Mouse (Mus musculus) lung, adult 2 months (tissue): Measurements from ENCODE around the gene Tank. TPM values are rescaled to one million over a fixed set of nuclear protein-coding genes. Genes with fewer than 3 reads are reported as not detected.

Source experiments
- DNase-seq: peaks from one replicate; pipeline ENCODE4 v3.0.0; 2022
- H3K4me1 ChIP-seq: fragments of 200-500 bp; 2 replicates; pipeline ENCODE4 v1.6.1; 2011; ENCODE audit warnings: low read length; ENCODE audit not compliant: control insufficient read depth, insufficient read depth
- H3K4me3 ChIP-seq: fragments of 200-500 bp; replicated peaks from 2 replicates; pipeline ENCODE3; 2011; ENCODE audit warnings: low read depth, mild to moderate bottlenecking, control low read depth, low read length; ENCODE audit errors: extremely low read depth
- CTCF ChIP-seq: fragments of 200-500 bp; IDR thresholded peaks from 2 replicates; pipeline ENCODE4 v1.5.1; 2011; ENCODE audit warnings: mild to moderate bottlenecking, low read length, control low read depth; ENCODE audit not compliant: insufficient read depth
- POLR2A ChIP-seq: fragments of 200-500 bp; IDR thresholded peaks from 2 replicates; pipeline ENCODE4 v1.6.1; 2011; ENCODE audit warnings: low read depth, mild to moderate bottlenecking, control low read depth, low read length, borderline replicate concordance; ENCODE audit errors: extremely low read depth
- WGBS: fragments of 180-500 bp; shearing (Covaris S2); methylation state at CpG from one replicate; pipeline ENCODE4 v1.1.7; 2018; 5-methylcytosine and 5-hydroxymethylcytosine counted together
- polyA plus RNA-seq: library from polyadenylated mRNA; depleted of rRNA; stranded (reverse); fragments of >200 nt; gene quantifications from 2 replicates; pipeline ENCODE4 v1.2.3, GENCODE M21; 2012

Tank gene
- polyA plus RNA-seq, 1 experiment: 7.1 TPM

DNA sequence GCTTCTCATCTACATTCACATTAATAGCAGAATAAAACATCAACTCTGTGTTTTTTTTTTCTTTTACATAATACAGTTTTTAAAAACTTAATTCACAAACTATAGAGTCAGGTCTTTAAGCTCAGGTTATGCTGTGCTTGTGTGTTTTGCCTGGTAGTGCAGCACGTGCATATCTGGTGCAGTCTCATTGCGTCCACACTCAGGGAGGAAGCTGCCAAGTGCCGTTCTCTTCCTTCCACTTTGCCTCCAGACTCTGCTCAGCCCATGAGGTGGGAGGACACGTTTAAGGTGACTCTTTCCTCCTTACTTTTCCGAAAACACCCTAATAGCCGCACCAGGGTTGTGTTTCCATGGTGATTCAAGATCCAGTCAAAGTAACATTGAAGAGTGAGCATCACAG, 59.8 kb downstream of the Tank start:
- WGBS: 68% methylated on average over 6 of the region's 6 CpGs
- TF ChIP-seq CTCF (no peak), POLR2A (no peak)
- DNase-seq: no peak

DNA sequence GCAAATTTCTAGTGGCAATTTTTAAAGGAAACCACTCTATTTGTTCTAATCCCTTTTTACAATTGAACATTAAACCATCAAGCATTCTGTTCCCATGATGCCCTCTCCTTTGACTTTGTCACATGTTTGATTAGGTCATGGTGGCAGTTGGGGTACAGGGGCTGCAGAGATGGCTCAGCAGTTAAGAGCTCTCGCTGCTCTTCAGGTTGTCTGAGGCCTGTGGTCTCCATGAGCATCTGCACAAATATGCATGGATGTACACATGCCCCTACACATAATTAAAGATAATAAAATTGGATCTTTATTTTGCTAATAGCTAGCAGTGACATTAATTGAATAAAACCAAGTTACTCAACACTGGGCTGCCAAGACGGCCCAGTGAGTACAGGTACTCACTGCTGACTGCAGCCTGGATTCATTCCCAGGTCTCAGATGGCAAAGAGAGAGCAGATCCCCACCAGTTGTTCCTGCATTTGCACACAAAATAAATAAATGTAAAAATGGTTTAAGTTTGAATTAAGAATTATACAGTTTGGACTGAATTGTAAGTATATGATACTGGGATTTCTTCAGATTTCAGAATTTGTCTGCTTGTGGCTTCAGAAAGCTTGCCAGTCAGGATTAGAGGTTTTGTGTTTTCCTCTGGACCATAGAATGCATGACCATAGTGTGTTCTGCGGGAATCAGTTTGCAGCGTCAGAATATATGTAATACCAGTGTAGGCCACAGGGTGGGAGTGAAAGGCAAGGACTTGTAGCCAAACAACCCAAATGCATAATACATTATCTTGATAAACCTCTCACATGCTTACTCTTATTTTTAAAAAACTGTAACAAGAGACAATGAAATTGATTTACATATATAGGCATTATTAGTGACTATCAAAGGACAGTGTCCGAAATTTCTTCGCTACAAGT, 64.3 kb downstream of the Tank start:
- 61% methylated on average over 6 of the region's 6 CpGs for WGBS
- no peak for DNase-seq
- no peak for TF ChIP-seq POLR2A
- peak; percentile 40 for TF ChIP-seq CTCF
- H3K4me1 ChIP-seq: no peaks in the 10 kb centered on the region
- H3K4me3 ChIP-seq: no peak overlapping the region

More for the DNA sequence above, 59.8 kb downstream of the Tank start:
- Histone ChIP-seq H3K4me3 (no peak overlapping the region), H3K4me1 (no peaks in the 10 kb centered on the region)

DNA sequence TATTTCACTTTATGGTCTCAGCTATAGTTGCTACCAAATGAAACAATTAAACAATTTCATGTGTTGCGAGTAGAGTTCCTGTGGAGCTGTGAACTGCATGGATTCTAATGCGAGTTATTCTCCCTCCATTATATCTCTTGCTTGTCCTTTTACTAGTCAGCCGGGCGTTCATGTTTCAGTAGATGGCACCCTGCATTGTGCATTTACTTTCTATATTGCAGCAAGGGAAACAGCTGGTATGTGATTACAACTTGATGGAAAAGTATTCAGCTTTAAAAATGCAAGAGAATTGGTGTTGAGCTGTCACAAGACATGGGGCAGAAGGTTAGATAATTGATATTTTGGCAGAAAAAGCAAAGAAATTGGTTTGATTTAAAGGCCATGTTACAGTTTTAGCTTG, 72.8 kb downstream of the Tank start:
- no peak for DNase-seq
- 88% methylated on average over 4 of the region's 4 CpGs for WGBS
- H3K4me3 ChIP-seq: no peak overlapping the region
- H3K4me1 ChIP-seq: no peaks in the 10 kb centered on the region
- TF ChIP-seq POLR2A: no peak
- TF ChIP-seq CTCF: no peak

DNA sequence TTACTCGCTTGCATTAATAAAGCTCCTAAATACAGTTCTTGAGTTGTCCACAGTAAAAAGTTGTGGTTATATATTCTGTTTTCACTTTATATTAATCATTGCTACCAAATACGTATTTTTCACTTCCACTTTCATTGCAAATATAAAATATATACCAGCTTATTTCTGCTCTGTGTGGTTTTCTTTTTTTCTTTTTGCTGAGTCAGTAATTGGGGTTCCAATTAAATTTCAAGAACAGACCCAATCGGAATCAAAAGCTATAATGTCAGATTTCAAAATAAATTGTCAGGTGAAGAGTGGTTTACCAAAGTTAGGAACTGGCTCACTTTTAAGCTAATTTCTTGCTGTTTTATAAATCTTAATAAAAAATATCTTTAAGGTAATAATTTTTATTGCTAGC, 73.3 kb downstream of the Tank start:
- DNase-seq: no peak
- Histone ChIP-seq H3K4me1 (no peaks in the 10 kb centered on the region), H3K4me3 (no peak overlapping the region)
- TF ChIP-seq CTCF: no peak
- no peak for TF ChIP-seq POLR2A
- 94% methylated on average over 3 of the region's 3 CpGs for WGBS

DNA sequence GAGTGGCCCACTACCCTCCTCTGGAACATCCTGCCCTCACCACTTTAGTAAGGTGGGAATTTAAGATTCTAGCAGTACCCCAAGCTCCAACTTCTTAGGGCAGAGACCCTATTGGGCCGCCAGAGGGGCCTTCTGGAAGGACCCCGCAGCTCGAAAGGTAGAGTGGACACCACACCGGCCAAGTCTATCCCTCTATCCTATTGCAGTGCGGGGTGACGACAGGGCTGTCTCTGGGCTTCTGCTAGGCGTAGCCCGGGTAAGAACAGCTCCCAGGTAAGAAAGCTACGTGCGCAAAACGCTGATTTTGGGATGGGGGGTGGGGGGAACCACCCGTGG, 76.6 kb downstream of the Tank start:
- Histone ChIP-seq H3K4me3 (no peak overlapping the region), H3K4me1 (no peaks in the 10 kb centered on the region)
- TF ChIP-seq CTCF (no peak), POLR2A (no peak)
- WGBS: 56% methylated on average over 12 of the region's 12 CpGs
- DNase-seq: no peak

DNA sequence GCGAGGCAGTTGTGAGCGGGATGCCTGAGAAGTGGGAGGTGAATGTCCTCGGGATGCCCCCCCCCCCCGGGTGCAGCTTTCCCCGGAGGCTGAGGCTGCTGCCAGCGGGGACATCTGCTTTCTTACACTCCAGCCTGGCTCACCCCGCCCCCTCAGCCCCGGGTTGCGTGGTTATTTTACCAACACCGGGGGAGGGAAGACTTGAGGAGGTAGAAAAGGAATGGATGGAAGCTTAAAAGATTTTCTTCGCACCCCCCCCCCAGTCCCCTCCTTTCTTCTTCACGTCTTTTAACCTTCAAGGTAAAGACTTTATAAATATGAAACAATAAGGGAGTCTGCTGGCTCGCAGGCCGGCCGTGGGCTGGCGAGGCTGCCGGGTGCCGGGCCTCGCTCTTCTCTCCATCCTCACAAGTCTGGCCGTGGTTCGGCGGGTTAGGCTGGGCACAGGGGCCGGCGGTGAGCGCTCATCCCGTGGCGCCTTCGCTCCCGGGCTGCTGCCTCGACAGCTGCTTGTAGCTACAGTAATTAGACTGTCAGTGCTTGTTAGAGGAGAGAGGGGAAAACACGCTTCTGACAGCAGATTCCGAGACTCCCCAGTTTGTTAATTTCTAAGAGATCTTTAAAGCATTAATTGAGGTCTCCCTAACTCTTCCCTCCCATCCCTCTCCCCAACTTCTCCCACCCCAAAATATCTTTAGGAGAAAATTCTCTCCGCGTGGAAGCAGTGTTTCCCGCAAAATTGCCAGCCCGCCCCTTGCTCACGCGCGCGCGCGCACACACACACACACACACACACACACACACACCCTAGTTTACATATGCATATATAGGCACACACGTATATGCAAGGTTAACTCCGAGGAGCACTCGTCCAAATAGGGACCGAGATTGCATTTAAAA, 77.2 kb downstream of the Tank start:
- DNase-seq: no peak
- no peaks in the 10 kb centered on the region for H3K4me1 ChIP-seq
- 2% methylated on average over 46 of the region's 46 CpGs for WGBS

DNA sequence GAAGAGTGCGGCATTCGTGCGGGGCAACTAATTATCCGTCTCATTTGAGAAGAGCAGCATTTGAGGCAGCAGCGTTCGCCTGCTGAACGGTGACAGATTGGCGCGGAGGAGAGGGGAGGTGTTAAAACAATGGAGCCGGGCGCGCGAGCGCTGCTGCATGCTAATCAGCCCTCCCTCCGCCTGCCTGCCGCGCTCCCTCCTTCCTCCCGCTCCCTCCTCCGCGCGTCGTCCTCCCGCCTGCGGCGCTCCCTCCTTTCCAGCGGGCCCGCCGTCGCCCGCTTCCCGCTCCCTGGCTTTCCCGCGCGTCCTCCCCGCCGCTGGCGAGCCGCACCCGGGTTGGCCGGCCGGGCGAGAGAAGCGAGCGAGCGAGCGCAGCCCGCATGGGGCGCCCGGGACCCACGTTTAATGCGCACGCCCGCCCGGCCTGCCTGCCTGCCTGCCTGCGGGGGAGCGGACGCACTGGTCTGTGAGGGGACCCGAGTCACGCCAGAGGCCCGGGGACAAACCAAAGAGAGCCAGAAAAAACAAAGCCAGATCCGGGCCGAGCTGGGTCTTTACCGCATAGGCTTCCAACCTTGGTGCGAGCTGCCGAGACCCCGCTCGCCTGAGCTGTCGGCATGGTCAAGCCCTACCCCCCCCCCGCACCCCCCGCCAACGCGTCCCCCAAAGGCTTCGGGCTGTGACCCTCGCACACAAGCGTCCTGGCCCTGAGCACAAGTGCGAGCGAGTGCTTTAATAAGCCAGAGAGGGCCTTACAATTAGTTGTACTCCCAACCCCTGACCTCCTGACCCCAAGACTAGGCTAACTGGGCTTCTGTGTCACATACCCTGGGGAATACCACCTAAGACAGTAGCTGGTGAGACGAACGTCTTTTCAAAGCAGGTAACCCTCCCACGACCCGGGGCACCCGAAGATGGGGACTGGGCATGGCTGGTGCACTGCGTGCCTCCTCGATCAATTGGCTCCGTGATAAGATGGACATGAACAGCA, 78.3 kb downstream of the Tank start:
- TF ChIP-seq CTCF: no peak
- no peak for TF ChIP-seq POLR2A
- peak overlapping the region; percentile 59 for H3K4me3 ChIP-seq
- no peaks in the 10 kb centered on the region for H3K4me1 ChIP-seq
- DNase-seq: peak; percentile 35
- 9% methylated on average over 77 of the region's 85 CpGs for WGBS

More for the DNA sequence above, 77.2 kb downstream of the Tank start:
- no peak for TF ChIP-seq CTCF
- no peak for TF ChIP-seq POLR2A
- peak overlapping the region; percentile 32 for H3K4me3 ChIP-seq

DNA sequence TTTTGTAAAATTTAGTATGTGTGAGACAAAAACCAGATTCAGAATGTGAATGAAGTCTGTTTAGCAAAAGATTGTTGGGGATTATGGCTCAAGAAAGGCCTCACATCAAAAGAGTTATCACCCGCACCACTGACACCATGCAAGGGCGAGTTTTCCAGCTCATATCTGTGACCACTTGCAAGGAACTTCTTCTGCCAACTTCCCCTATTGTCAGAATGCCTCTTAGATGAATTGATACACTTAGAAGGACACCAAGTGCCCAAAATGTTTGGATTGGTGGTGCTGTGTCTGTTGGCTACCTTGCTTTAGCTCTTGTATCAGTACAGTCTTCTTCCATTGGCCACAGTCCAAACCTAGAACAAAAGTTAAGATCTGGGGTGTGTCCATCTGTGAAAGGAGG, 80.9 kb downstream of the Tank start:
- Histone ChIP-seq H3K4me1 (peaks cover 9% of the 10 kb centered on the region), H3K4me3 (no peak overlapping the region)
- DNase-seq: no peak
- WGBS: 80% methylated on average over 2 of the region's 2 CpGs
- TF ChIP-seq CTCF (no peak), POLR2A (no peak)
